Mouse (Mus musculus): ENCODE measurements around the gene Chrnd.

The Chrnd gene

DNA sequence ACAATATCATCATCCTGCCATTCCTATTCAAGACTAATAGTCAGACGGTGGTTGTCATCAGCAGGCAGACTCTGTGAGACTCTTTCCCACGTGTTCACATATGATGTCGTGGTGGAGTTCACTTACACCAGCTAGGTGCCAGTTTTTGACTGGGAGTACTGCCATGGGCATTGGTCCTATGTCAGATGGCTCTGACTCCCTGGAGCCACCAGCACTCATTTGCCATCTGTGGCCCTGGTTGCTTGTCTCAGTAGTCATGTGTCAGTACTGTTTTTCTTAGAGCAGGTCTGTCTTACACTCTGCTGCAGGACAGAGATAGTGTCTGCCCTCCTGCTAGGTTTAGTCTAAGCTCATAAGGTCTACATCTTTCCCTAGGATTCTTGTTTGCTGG lies 36.7 kb downstream of the Chrnd start:
- DNase-seq (ENCODE audit: low read depth, low spot score) = no peak

DNA sequence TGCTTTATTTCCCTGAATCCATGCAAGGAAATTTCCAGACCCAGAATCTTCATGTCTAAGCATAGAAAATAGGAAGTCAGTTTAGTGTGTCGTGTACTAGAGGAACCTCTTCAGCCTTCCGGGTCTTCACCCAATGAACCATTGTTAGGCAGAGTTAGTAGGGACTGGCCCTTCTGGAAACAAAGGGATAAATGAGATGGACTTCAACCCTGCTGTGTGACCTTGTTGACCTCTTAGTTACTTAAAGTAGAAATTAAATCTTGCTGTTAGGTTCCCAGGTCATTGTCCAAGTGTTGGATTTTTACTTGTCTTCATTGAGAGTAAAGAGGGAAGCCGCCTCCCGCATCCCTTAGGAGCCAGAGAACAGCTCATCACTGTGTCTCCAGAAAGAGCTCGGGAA lies 40.2 kb downstream of the Chrnd start:
- DNase-seq (ENCODE audit: low read depth, low spot score) = no peak

DNA sequence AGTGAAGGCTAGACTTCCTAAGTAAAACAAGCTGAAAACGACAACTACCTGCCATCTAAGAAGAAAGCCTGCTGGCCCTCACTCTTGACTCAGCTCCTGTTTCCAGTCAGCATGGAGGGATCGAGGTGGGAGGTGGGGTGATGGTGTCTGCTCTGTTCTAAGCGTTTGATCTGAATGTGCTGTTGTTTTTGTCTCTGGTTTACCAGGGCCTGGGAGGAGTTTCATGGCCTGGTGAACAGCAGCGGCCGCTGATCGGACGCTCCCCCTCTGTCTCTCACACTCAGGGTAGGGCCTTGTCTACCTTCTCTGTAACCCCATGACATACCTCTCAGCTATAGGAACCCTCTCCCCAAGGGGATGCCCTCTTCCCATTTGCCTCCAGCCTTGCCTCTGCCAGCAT lies 41.8 kb downstream of the Chrnd start:
- no peak for DNase-seq (ENCODE audit: low read depth, low spot score)

DNA sequence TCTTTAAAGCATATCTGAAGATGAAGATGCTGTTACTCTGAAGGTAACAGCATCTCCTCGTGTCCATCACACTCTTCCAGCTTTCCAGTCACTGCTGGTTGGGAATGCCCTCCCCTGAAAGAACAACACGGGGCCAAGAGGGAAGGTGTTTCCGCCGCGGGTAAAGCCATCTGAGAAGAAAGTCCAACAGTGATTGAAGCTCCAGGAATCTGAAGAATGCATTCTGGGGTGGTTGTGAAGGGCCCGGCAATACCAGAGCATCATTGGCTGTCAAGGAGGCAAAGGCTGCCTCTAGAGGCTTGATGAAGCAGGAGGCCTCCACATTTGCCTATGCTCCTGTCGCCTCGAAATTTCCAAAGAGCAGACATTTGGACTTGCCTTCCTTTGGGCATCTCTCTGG lies 48.6 kb downstream of the Chrnd start:
- no peak for DNase-seq (ENCODE audit: low read depth, low spot score)

DNA sequence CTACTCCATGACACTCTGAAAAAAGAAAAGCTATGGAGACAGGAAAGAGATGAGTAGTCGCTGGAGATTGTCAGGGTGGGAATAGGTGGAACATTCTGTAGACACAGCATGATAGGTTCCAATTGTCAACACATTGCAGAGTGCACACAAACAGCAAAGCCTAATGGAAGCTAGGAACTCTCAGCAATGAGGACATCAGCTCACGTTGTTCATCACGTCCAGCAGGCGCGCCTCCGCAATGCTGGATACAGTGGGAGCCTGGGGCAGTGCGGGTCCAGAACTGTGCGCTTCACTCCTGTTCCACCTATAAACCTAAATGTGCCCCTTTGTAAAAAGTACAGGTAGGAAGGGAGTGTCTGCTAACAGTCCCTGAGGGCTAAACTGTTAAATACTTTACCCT lies 52.6 kb downstream of the Chrnd start:
- no peak for DNase-seq (ENCODE audit: low read depth, low spot score)

DNA sequence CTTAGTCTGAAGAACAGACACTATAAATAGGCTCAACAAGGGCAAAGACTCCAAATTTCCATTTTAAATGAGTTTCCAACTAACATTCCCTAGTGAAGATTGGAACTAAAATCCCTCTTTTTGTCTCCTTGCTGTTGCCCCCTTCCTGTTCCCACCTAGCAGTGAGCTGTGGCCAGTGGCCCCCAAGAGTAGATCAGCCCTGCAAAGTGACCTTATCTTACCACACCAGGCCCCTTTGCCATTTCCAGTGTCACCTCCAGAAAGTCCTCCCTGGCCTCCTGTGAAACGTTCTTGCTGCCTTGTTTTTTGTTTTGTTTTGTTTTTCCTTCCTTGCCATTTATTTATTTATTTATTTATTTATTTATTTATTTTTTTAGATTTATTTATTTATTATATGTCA lies 55.0 kb downstream of the Chrnd start:
- no peak for DNase-seq (ENCODE audit: low read depth, low spot score)

DNA sequence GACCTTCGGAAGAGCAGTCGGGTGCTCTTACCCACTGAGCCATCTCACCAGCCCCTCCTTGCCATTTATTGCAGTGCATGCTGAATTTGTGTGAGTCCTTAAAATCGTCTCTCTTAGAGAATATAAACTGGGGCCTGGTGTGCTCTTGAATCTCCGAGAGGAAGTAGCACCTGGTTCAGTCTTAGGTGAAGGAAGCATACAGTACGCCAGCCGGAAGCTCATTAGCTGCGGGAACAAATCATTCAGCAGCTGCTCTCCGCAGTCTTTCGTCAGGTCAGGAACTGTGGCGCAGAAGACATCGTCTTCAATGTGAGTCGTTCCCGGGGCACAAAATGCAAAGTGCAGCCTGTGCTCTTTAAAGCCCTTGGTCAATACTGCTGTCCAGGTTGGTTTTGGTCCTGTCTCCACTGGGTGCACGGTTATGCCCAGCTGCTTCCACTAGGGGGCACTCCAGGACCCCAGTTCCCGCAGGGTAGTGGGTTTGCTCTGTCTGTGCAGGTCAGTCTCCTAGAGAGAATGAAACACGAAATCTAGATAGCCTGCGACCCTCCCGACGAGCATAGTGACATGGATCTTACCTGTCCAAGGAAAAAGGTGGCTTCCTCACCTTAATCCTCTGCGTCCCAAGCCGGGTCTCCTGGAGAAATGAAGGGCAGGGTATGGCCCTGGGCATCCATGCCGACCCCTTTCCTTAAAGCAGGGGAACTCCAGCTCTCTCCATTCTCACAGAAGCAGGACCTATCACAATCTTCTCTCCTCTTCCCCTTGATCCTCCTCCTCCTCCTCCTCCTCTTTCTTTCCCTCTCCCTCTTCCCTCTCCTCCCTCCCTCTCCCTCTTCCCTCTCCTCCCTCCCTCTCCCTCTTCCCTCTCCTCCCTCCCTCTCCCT lies 55.8 kb downstream of the Chrnd start:
- peak; percentile 55 for DNase-seq (ENCODE audit: low read depth, low spot score)
